Mouse (Mus musculus) layer of hippocampus, adult 9-11 months (tissue): ENCODE measurements around the gene Fdx1l.

Source experiments
- DNase-seq: peaks from one replicate; pipeline ENCODE4 v3.0.0; 2022

The Fdx1l gene

GRCm38 (mm10) chr9:21027774-21028290, 45.6 kb downstream of the Fdx1l start:
- no peak for DNase-seq

GRCm38 (mm10) chr9:21026849-21027248, 46.6 kb downstream of the Fdx1l start:
- DNase-seq = no peak

- no peak for DNase-seq
Observed at GRCm38 (mm10) chr9:21025258-21025810, 48.1 kb downstream of the Fdx1l start.

- DNase-seq = no peak
Observed at GRCm38 (mm10) chr9:21022726-21023125, 50.7 kb downstream of the Fdx1l start.

GRCm38 (mm10) chr9:21022288-21022687, 51.1 kb downstream of the Fdx1l start:
- DNase-seq = no peak

- DNase-seq = no peak
Observed at GRCm38 (mm10) chr9:21021363-21021762, 52.1 kb downstream of the Fdx1l start.

GRCm38 (mm10) chr9:21018600-21018999, 54.8 kb downstream of the Fdx1l start:
- no peak for DNase-seq
